Mouse (Mus musculus) CH12.LX (cell line): ENCODE data around the gene Ankrd10.

ENCODE experiments used
- CHD1 ChIP-seq: IDR thresholded peaks from 2 replicates; pipeline ENCODE4 v1.6.1; 2012; ENCODE audit warnings: low read depth, low read length, improper control_type of control experiment, inconsistent platforms
- CTCF ChIP-seq, 2 experiments: IDR thresholded peaks in 1 of 2; conservative IDR thresholded peaks in 1 of 2; 2 replicates each; pipeline ENCODE4 v1.5.1; 2011 to 2012; ENCODE audit warnings: low read depth in 2 of 2, low read length in 2 of 2, improper control_type of control experiment in 1 of 2, inconsistent platforms in 1 of 2, mild to moderate bottlenecking in 1 of 2, moderate library complexity in 1 of 2
- ELF1 ChIP-seq: IDR thresholded peaks from 2 replicates; pipeline ENCODE4 v1.6.1; 2014; ENCODE audit warnings: low read depth, mild to moderate bottlenecking, inconsistent platforms, low read length, improper control_type of control experiment
- KAT2A ChIP-seq: IDR thresholded peaks from 2 replicates; pipeline ENCODE4 v1.6.1; 2012; ENCODE audit warnings: low read length, improper control_type of control experiment, inconsistent platforms; ENCODE audit not compliant: insufficient replicate concordance
- MAFK ChIP-seq: IDR thresholded peaks from 2 replicates; pipeline ENCODE4 v1.6.1; 2011; ENCODE audit warnings: low read length, improper control_type of control experiment; ENCODE audit not compliant: insufficient replicate concordance
- MAX ChIP-seq: IDR thresholded peaks from 2 replicates; pipeline ENCODE4 v1.6.1; 2011; ENCODE audit warnings: low read length, improper control_type of control experiment
- MEF2A ChIP-seq: IDR thresholded peaks from 2 replicates; pipeline ENCODE4 v1.6.1; 2014; ENCODE audit warnings: low read depth, mild to moderate bottlenecking, inconsistent platforms, low read length, improper control_type of control experiment, borderline replicate concordance
- MYC ChIP-seq: IDR thresholded peaks from 2 replicates; pipeline ENCODE4 v1.6.1; 2011; ENCODE audit warnings: low read depth, mild to moderate bottlenecking, improper control_type of control experiment, low read length
- NRF1 ChIP-seq: IDR thresholded peaks from 2 replicates; pipeline ENCODE4 v1.6.1; 2014; ENCODE audit warnings: low read depth, mild to moderate bottlenecking, inconsistent platforms, low read length, improper control_type of control experiment, moderate library complexity
- PAX5 ChIP-seq: IDR thresholded peaks from 2 replicates; pipeline ENCODE4 v1.6.1; 2012; ENCODE audit warnings: low read length, inconsistent platforms, mixed read lengths
- POLR2A ChIP-seq: IDR thresholded peaks from 2 replicates; pipeline ENCODE4 v1.6.1; 2011; ENCODE audit warnings: low read depth, mild to moderate bottlenecking, improper control_type of control experiment, low read length
- USF2 ChIP-seq: conservative IDR thresholded peaks from 2 replicates; pipeline ENCODE4 v1.6.1; 2011; ENCODE audit warnings: low read depth, low read length, improper control_type of control experiment
- ZMIZ1 ChIP-seq: IDR thresholded peaks from 2 replicates; pipeline ENCODE4 v1.6.1; 2012; ENCODE audit warnings: low read depth, mild to moderate bottlenecking, inconsistent platforms, low read length, improper control_type of control experiment
- ZNF384 ChIP-seq: IDR thresholded peaks from 2 replicates; pipeline ENCODE4 v1.6.1; 2012; ENCODE audit warnings: low read depth, low read length, improper control_type of control experiment, inconsistent platforms

DNA sequence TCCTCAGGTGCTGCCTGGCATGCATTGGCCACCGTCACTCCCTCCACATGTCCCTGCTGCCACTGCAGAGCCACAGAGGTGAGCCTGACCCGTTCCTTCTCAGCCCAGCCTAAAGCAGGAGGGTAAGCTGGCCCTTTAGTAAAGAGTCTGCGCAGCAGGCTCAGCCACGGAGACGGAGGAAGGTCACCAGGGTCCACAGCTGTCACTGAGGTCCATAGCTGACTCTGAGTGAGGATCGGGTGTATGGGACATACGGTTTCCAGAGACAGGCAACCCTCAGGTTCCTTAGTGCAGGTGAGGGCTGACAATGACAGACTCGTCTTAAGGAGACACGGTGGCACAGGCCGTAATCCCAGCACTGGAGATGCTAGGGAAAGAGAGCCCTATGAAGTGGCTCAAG is 63.6 kb downstream of the Ankrd10 start:
- no peak for TF ChIP-seq CTCF (conservative IDR thresholded peaks at IDR 0.05 in 1 of 2, IDR thresholded peaks at IDR 0.05 in 1 of 2; ENCODE audit: low read depth in 2 of 2, low read length in 2 of 2)
- TF ChIP-seq MYC, result no peak
- TF ChIP-seq POLR2A, result no peak
- no peak for TF ChIP-seq PAX5
- TF ChIP-seq KAT2A, result no peak
- TF ChIP-seq ELF1, result no peak
- TF ChIP-seq NRF1, result no peak
- no peak for TF ChIP-seq MAFK
- TF ChIP-seq ZMIZ1, result no peak
- TF ChIP-seq MAX, result no peak
- TF ChIP-seq MEF2A, result no peak
- TF ChIP-seq ZNF384, result no peak
- TF ChIP-seq USF2, result no peak
- TF ChIP-seq CHD1, result no peak
